Mouse (Mus musculus) small intestine, adult 2 months (tissue): ENCODE measurements around the gene Selenos. TPM values are rescaled to one million over a fixed set of nuclear protein-coding genes. Genes with fewer than 3 reads are reported as not detected.

Source experiments
- H3K27ac ChIP-seq: fragments of 200-500 bp; 2 replicates; pipeline ENCODE4 v1.5.1; 2012; ENCODE audit warnings: low read depth, low read length, control low read depth, inconsistent platforms; ENCODE audit not compliant: insufficient read depth
- H3K27me3 ChIP-seq: fragments of 200-500 bp; 2 replicates; pipeline ENCODE4 v1.6.1; 2012; ENCODE audit warnings: mild to moderate bottlenecking, moderate library complexity, low read length, inconsistent platforms; ENCODE audit not compliant: control insufficient read depth, insufficient read depth
- H3K36me3 ChIP-seq: fragments of 200-500 bp; 2 replicates; pipeline ENCODE4 v1.6.1; 2012; ENCODE audit warnings: mild to moderate bottlenecking, low read length, control low read depth, inconsistent platforms; ENCODE audit not compliant: control insufficient read depth, insufficient read depth
- H3K4me1 ChIP-seq: fragments of 200-500 bp; 2 replicates; pipeline ENCODE4 v1.6.1; 2012; ENCODE audit warnings: low read length, inconsistent platforms, mixed read lengths; ENCODE audit not compliant: control insufficient read depth, insufficient read depth, insufficient read length
- H3K4me3 ChIP-seq: fragments of 200-500 bp; 2 replicates; pipeline ENCODE4 v1.5.1; 2012; ENCODE audit warnings: low read depth, mild to moderate bottlenecking, control low read depth, inconsistent platforms, low read length, moderate library complexity
- CTCF ChIP-seq: fragments of 200-500 bp; IDR thresholded peaks from 2 replicates; pipeline ENCODE4 v1.5.1; 2012; ENCODE audit warnings: low read depth, mild to moderate bottlenecking, control low read depth, inconsistent platforms, low read length, moderate library complexity, mixed read lengths; ENCODE audit not compliant: insufficient replicate concordance, insufficient read length; ENCODE audit errors: extremely low read depth
- POLR2A ChIP-seq: fragments of 200-500 bp; IDR thresholded peaks from 2 replicates; pipeline ENCODE4 v1.6.1; 2012; ENCODE audit warnings: low read depth, mild to moderate bottlenecking, control low read depth, inconsistent platforms, low read length, moderate library complexity
- WGBS: fragments of 180-500 bp; shearing (Covaris S2); methylation state at CpG from one replicate; pipeline ENCODE4 v1.1.7; 2018; 5-methylcytosine and 5-hydroxymethylcytosine counted together
- polyA plus RNA-seq: library from polyadenylated mRNA; depleted of rRNA; stranded (reverse); fragments of >200 nt; gene quantifications from 2 replicates; pipeline ENCODE4 v1.2.3, GENCODE M21; 2012

The Selenos gene
- polyA plus RNA-seq, 1 experiment, result 123 TPM

- TF ChIP-seq CTCF (no peak), POLR2A (no peak)
- Histone ChIP-seq H3K4me3 (no peak overlapping the region), H3K27ac (no peak overlapping the region), H3K27me3 (no peaks in the 10 kb centered on the region), H3K4me1 (peaks cover 5% of the 10 kb centered on the region; the same call in 1 of the 2 replicates), H3K36me3 (no peaks in the 10 kb centered on the region)
- 81% methylated on average over 7 of the region's 7 CpGs for WGBS
These were observed 39.3 kb downstream of the Selenos start for GRCm38 (mm10) chr7:66118796-66119195.

- TF ChIP-seq POLR2A (no peak), CTCF (no peak)
- no peaks in the 10 kb centered on the region for H3K27me3 ChIP-seq
- H3K4me1 ChIP-seq, result peaks cover 8% of the 10 kb centered on the region; the same call in 1 of the 2 replicates
- WGBS, result 85% methylated on average over 1 of the region's 1 CpGs
- H3K27ac ChIP-seq, result no peak overlapping the region
- no peaks in the 10 kb centered on the region for H3K36me3 ChIP-seq
- H3K4me3 ChIP-seq, result no peak overlapping the region
These were observed 40.7 kb downstream of the Selenos start for GRCm38 (mm10) chr7:66120139-66120538.

DNA sequence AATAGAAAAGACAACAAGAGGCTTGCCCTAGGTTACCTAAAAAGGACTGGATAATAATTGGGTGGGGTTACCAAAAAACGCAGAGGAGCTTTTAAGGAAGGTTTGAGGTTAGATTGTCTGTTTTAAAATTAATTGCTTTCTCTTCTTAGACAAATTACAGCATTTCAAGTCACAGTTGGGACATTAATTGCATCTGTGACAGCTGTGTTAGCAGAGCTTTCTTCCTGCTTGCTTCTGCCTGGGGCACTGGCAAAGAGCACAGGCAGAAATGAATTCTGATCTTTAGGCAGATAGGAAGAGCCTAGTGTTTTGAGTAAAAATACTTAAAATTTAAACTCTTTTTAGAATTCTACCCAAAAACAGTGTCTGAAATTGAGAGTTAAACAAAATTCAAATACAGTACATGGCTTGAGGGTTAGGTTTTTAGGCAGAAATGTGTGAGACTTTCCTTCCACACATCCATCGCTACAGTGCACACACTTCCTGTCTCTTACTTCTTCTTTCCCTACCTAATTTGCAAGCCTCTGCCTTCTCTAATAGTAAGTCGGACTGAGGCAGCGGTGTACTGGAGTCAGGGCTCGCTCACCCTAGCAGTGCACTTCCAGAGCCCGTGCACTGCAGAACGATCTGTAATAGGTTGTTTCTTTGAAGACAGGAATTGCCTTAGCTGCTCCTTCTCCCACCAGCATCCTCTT lies 41.4 kb downstream of the Selenos start:
- Histone ChIP-seq H3K27me3 (no peaks in the 10 kb centered on the region), H3K4me1 (peaks cover 7% of the 10 kb centered on the region; the same call in 1 of the 2 replicates), H3K36me3 (peaks cover 5% of the 10 kb centered on the region; the same call in 1 of the 2 replicates), H3K4me3 (no peak overlapping the region), H3K27ac (no peak overlapping the region)
- TF ChIP-seq POLR2A (no peak), CTCF (no peak)
- WGBS, result 80% methylated on average over 7 of the region's 7 CpGs

DNA sequence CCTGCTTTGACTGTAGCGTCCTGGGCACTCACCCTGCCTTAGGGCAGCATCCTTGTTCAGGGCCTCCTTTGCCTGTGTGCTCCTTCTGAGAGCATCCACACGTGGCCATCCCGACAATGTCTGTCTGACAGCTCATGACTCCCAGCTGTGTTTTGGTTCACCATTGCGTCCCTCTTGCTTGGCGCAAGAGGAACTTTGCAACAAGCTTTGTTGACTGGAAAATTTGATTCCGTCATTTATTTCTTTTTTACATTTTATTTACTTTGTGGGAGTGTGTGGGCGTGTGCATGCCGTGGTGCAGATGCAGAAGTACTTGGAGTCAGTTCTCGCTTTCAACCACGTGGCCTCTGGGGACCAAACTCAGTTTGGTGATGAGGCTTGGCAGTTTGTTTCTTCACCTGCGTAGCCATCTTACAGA lies 45.1 kb downstream of the Selenos start:
- 34% methylated on average over 11 of the region's 11 CpGs for WGBS

DNA sequence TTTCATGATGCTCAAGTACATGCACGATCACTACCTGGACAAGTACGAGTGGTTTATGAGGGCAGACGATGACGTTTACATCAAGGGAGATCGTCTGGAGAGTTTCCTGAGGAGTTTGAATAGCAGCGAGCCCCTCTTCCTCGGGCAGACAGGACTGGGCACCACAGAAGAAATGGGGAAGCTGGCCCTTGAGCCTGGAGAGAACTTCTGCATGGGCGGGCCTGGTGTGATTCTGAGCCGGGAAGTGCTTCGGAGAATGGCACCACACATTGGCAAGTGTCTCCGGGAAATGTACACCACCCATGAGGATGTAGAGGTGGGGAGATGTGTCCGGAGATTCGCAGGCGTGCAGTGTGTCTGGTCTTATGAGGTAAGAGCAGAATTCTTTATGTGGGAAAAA lies 45.9 kb downstream of the Selenos start:
- WGBS, result 85% methylated on average over 14 of the region's 14 CpGs
- TF ChIP-seq CTCF (no peak), POLR2A (no peak)
- peaks cover 3% of the 10 kb centered on the region; the same call in 1 of the 2 replicates for H3K4me1 ChIP-seq
- H3K27ac ChIP-seq, result no peak overlapping the region
- peaks cover 5% of the 10 kb centered on the region; the same call in 1 of the 2 replicates for H3K36me3 ChIP-seq
- no peaks in the 10 kb centered on the region for H3K27me3 ChIP-seq
- H3K4me3 ChIP-seq, result no peak overlapping the region

More for the DNA sequence above, 45.1 kb downstream of the Selenos start:
- TF ChIP-seq CTCF, result no peak
- no peak for TF ChIP-seq POLR2A
- H3K27ac ChIP-seq, result no peak overlapping the region; the same call in 1 of the 2 replicates
- H3K4me1 ChIP-seq, result peaks cover 3% of the 10 kb centered on the region; the same call in 1 of the 2 replicates
- no peaks in the 10 kb centered on the region for H3K27me3 ChIP-seq
- peaks cover 5% of the 10 kb centered on the region; the same call in 1 of the 2 replicates for H3K36me3 ChIP-seq
- H3K4me3 ChIP-seq, result no peak overlapping the region

DNA sequence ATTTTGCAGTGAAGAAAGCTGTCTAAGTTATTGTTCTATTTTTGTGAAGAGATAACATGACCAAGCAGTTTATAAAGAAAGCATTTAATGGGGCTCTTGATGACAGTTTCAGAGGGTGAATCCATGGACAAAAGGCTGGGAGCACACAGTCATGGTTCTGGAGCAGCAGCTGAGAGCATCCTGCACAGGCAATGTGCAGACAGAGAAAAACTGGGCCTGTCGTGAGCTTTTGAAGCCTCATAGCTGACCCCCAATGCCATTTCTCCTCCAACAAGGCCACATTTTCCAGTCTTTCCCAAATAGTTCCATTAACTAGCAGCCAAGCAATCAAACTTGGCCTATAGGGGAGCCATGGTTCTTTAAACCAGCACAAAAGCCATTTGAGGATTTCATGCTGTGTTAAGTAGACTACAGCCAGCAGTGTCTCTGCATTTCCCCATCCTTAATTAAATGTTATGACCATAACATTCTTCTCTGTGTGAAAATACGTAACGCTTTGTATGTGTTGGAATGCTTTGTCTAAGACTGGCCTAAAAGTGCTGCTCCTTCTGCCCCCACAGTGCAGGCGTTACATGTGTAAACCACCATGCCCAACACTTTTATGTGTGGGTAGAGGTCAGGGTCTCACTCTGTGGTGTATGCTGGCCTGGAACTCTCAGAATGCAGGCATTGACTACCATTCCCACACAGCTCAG lies 48.6 kb downstream of the Selenos start:
- 96% methylated on average over 4 of the region's 4 CpGs for WGBS
- H3K36me3 ChIP-seq, result peaks cover 5% of the 10 kb centered on the region; the same call in 1 of the 2 replicates
- H3K4me1 ChIP-seq, result peaks cover 3% of the 10 kb centered on the region; the same call in 1 of the 2 replicates
- no peak overlapping the region for H3K27ac ChIP-seq
- H3K27me3 ChIP-seq, result no peaks in the 10 kb centered on the region
- H3K4me3 ChIP-seq, result no peak overlapping the region
- TF ChIP-seq CTCF, result no peak
- no peak for TF ChIP-seq POLR2A

GRCm38 (mm10) chr7:66128857-66129256 lies 49.4 kb downstream of the Selenos start:
- Histone ChIP-seq H3K27ac (no peak overlapping the region), H3K36me3 (peaks cover 5% of the 10 kb centered on the region; the same call in 1 of the 2 replicates), H3K4me1 (peaks cover 3% of the 10 kb centered on the region; the same call in 1 of the 2 replicates), H3K27me3 (no peaks in the 10 kb centered on the region), H3K4me3 (no peak overlapping the region)
- 51% methylated on average over 3 of the region's 3 CpGs for WGBS
- TF ChIP-seq CTCF (no peak), POLR2A (no peak)
